In the genomic region with DNA sequence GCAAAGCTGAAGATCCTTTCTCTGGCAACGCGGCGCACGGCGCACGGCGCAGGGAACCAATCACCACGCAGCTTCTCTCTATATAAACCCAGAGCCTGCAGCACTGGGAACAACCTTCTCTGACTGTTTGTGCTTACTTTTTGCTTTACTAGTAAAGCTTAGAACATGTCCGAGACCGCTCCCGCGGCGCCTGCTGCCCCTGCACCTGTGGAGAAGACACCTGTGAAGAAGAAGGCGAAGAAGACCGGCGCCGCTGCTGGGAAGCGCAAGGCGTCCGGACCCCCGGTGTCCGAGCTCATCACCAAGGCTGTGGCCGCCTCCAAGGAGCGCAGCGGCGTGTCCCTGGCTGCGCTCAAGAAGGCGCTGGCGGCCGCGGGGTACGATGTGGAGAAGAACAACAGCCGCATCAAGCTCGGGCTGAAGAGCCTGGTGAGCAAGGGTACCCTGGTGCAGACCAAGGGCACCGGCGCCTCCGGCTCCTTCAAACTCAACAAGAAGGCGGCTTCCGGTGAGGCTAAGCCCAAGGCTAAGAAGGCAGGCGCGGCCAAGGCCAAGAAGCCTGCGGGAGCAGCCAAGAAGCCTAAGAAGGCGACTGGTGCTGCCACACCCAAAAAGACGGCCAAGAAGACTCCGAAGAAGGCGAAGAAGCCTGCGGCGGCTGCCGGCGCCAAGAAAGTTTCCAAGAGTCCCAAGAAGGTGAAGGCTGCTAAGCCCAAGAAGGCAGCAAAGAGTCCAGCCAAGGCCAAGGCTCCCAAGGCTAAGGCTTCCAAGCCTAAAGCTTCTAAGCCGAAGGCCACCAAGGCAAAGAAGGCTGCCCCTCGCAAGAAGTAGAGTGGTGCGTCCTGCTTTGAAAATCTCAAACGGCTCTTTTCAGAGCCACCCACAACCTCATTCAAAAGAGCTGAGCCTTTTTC, we compare ENCODE assay signal across 8 mouse cellular contexts. TPM values are rescaled to one million over a fixed set of nuclear protein-coding genes. Genes with fewer than 3 reads are reported as not detected.
DNase-seq lines count a peak whose midpoint lies in the region; TF ChIP-seq lines count a peak whose summit lies in the region.

No protein-coding gene starts in this region.

- H3K36me3 ChIP-seq in embryonic facial prominence, embryonic 10.5 days (replicated peaks), result no peaks in the 10 kb centered on the region
- no peaks in the 10 kb centered on the region; the same call in 1 of the 2 replicates for H3K36me3 ChIP-seq in heart, adult 2 months (ENCODE audit: control insufficient read depth, insufficient read depth, low read length)
- H3K36me3 ChIP-seq in liver, adult 2 months (ENCODE audit: control insufficient read depth, insufficient read depth, low read length), result no peaks in the 10 kb centered on the region

- 0 out of 2 replicates have a peak, but pooled peaks have one; percentile 50 for TF ChIP-seq EP300 in heart, adult 2 months (IDR thresholded peaks at IDR 0.05; ENCODE audit: insufficient read depth, low read depth, low read length)

- no peaks in the 10 kb centered on the region for H3K79me2 ChIP-seq in heart, adult 2 months (replicated peaks; ENCODE audit: control insufficient read depth, insufficient read depth, low read length)
- no peaks in the 10 kb centered on the region for H3K79me2 ChIP-seq in liver, adult 2 months (ENCODE audit: control insufficient read depth, insufficient read depth, low read length)

- intact Hi-C loops in heart, adult 2 months (cut with DNase I), result no loop called here

- peak overlapping the region; percentile 69 for H3K4me3 ChIP-seq in embryonic facial prominence, embryonic 10.5 days
- H3K4me3 ChIP-seq in heart, adult 2 months, result peak overlapping the region; percentile 65
- H3K4me3 ChIP-seq in liver, adult 2 months (ENCODE audit: insufficient read depth, low read depth, low read length), result peak overlapping the region; percentile 66

- peak; percentile 59 to 68 for DNase-seq in urinary bladder, adult 18-20 months (ENCODE audit: low spot score in 2 of 2)
- DNase-seq in urinary bladder, postnatal 10 days (ENCODE audit: low spot score), result no peak
- peak; percentile 89 for DNase-seq in embryonic facial prominence, embryonic 10.5 days (ENCODE audit: low spot score)
- DNase-seq in heart, adult 2 months, result peak; percentile 69 to 83
- DNase-seq in kidney, adult 8-10 months, result peak; percentile 53 to 54
- peak; percentile 80 for DNase-seq in liver, adult 2 months (ENCODE audit: extremely low read depth, low read depth, low spot score)
- DNase-seq in monocyte, adult 2 months (ENCODE audit: low read depth in 1 of 2, low spot score in 2 of 2), result peak; percentile 53 to 56
- DNase-seq in spleen, postnatal 36 days (ENCODE audit: low spot score in 2 of 2), result peak; percentile 87 to 91

- under 1% methylated on average over 54 of the region's 54 CpGs for WGBS in embryonic facial prominence, embryonic 10.5 days
- WGBS in heart, adult 2 months, result under 1% methylated on average over 54 of the region's 54 CpGs
- under 1% methylated on average over 54 of the region's 54 CpGs for WGBS in liver, adult 2 months

- peak; percentile 94 for TF ChIP-seq POLR2A in heart, adult 2 months (IDR thresholded peaks at IDR 0.05; ENCODE audit: insufficient read depth, low read depth, low read length)
- peak; percentile 90 for TF ChIP-seq POLR2A in liver, adult 2 months (IDR thresholded peaks at IDR 0.05; ENCODE audit: extremely low read depth, insufficient read depth, low read length)

- no peaks in the 10 kb centered on the region for H3K27me3 ChIP-seq in embryonic facial prominence, embryonic 10.5 days (replicated peaks; ENCODE audit: low read depth, poor library complexity, severe bottlenecking)
- H3K27me3 ChIP-seq in heart, adult 2 months (ENCODE audit: control insufficient read depth, insufficient read depth, low read length), result no peaks in the 10 kb centered on the region
- H3K27me3 ChIP-seq in liver, adult 2 months (ENCODE audit: control insufficient read depth, insufficient read depth, low read length), result no peaks in the 10 kb centered on the region

- peak overlapping the region; percentile 96 for H3K27ac ChIP-seq in embryonic facial prominence, embryonic 10.5 days (replicated peaks)
- H3K27ac ChIP-seq in heart, adult 2 months, result peak overlapping the region; percentile 79
- H3K27ac ChIP-seq in liver, adult 2 months (replicated peaks; ENCODE audit: insufficient read depth, low read depth, low read length), result peak overlapping the region; percentile 27

- no peaks in the 10 kb centered on the region for H3K9me3 ChIP-seq in embryonic facial prominence, embryonic 10.5 days

- TF ChIP-seq CTCF in heart, adult 2 months (IDR thresholded peaks at IDR 0.05), result no peak
- no peak for TF ChIP-seq CTCF in liver, adult 2 months (IDR thresholded peaks at IDR 0.05; ENCODE audit: low read depth, low read length)

- H3K4me1 ChIP-seq in embryonic facial prominence, embryonic 10.5 days, result peaks cover 28% of the 10 kb centered on the region
- peaks cover 2% of the 10 kb centered on the region for H3K4me1 ChIP-seq in heart, adult 2 months (ENCODE audit: control insufficient read depth, insufficient read depth, low read length)
- H3K4me1 ChIP-seq in liver, adult 2 months (ENCODE audit: control insufficient read depth, insufficient read depth, low read length), result no peaks in the 10 kb centered on the region; the same call in 1 of the 2 replicates

- H3K9ac ChIP-seq in heart, adult 2 months (ENCODE audit: low read depth, low read length), result peak overlapping the region; percentile 73
- H3K9ac ChIP-seq in liver, adult 2 months (ENCODE audit: low read depth, low read length), result peak overlapping the region; percentile 43

RNA-seq across cellular contexts. Expression of gene Hist1h1d, which starts 2.1 kb away (rescaled TPM):
- polyA plus RNA-seq in embryonic facial prominence, embryonic 10.5 days (2016; fragmentation: Nextera tagmentation; extraction: Ambion mirVana), result 0.58 and 0.60 TPM in 2 replicates
- total RNA-seq in heart, adult 2 months (2021), result under 1 TPM; 0.86 to 0.91 TPM
- 0.04 and 0.09 TPM in 2 replicates for polyA plus RNA-seq in heart, adult 2 months (2012; rRNA removed)
- total RNA-seq in liver, adult 2 months (2014; rRNA removed), result 2.5 and 3.0 TPM in 2 replicates
- 0.02 and 0.12 TPM in 2 replicates for polyA plus RNA-seq in liver, adult 2 months (2012; rRNA removed)

RNA-seq across cellular contexts. Expression of gene Hist1h4f, which starts 3.7 kb away (rescaled TPM):
- polyA plus RNA-seq in embryonic facial prominence, embryonic 10.5 days (2016; fragmentation: Nextera tagmentation; extraction: Ambion mirVana), result 1.00 and 1.2 TPM in 2 replicates
- 10 to 100 TPM; 14.7 to 19.6 TPM for total RNA-seq in heart, adult 2 months (2021)
- polyA plus RNA-seq in heart, adult 2 months (2012; rRNA removed), result 0.88 TPM in 1 of 2 replicates, not detected in the other
- 77.8 and 101 TPM in 2 replicates for total RNA-seq in liver, adult 2 months (2014; rRNA removed)
- 0.97 TPM in 1 of 2 replicates, not detected in the other for polyA plus RNA-seq in liver, adult 2 months (2012; rRNA removed)

RNA-seq across cellular contexts. Expression of gene Hist1h3e, which starts 7.0 kb away (rescaled TPM):
- 5.8 and 6.8 TPM in 2 replicates for polyA plus RNA-seq in embryonic facial prominence, embryonic 10.5 days (2016; fragmentation: Nextera tagmentation; extraction: Ambion mirVana)
- total RNA-seq in heart, adult 2 months (2021), result 10 to 100 TPM; 14.0 to 14.6 TPM
- 1.8 and 2.0 TPM in 2 replicates for polyA plus RNA-seq in heart, adult 2 months (2012; rRNA removed)
- 19.9 and 26.8 TPM in 2 replicates for total RNA-seq in liver, adult 2 months (2014; rRNA removed)
- polyA plus RNA-seq in liver, adult 2 months (2012; rRNA removed), result 2.1 and 2.6 TPM in 2 replicates

RNA-seq across cellular contexts. Expression of gene Hist1h3f, which starts 11.3 kb away (rescaled TPM):
- polyA plus RNA-seq in embryonic facial prominence, embryonic 10.5 days (2016; fragmentation: Nextera tagmentation; extraction: Ambion mirVana), result 0.97 and 1.2 TPM in 2 replicates
- 1 to 10 TPM; 5.1 to 5.5 TPM for total RNA-seq in heart, adult 2 months (2021)
- polyA plus RNA-seq in heart, adult 2 months (2012; rRNA removed), result 0.94 and 1.1 TPM in 2 replicates
- total RNA-seq in liver, adult 2 months (2014; rRNA removed), result 11.1 and 14.2 TPM in 2 replicates
- 0.29 and 0.30 TPM in 2 replicates for polyA plus RNA-seq in liver, adult 2 months (2012; rRNA removed)

RNA-seq across cellular contexts. Expression of gene Hist1h2bh, which starts 12.0 kb away (rescaled TPM):
- polyA plus RNA-seq in embryonic facial prominence, embryonic 10.5 days (2016; fragmentation: Nextera tagmentation; extraction: Ambion mirVana), result 1.1 TPM in 2 replicates
- total RNA-seq in heart, adult 2 months (2021), result 1 to 10 TPM; 1.1 to 1.2 TPM
- polyA plus RNA-seq in heart, adult 2 months (2012; rRNA removed), result 0.29 and 0.61 TPM in 2 replicates
- total RNA-seq in liver, adult 2 months (2014; rRNA removed), result 1.3 and 1.5 TPM in 2 replicates
- polyA plus RNA-seq in liver, adult 2 months (2012; rRNA removed), result 0.07 and 0.09 TPM in 2 replicates

Comparison
In these comparisons a context has a peak if more than half of its experiments do, and no peak if none do; other contexts are left out.
1. H3K27ac ChIP-seq: peak in every context shown above with its lines; median percentile 96 in embryonic facial prominence, embryonic 10.5 days; 79 in heart, adult 2 months; 27 in liver, adult 2 months.